Mouse (Mus musculus): ENCODE data around the gene Mctp2.

GRCm38 (mm10) chr7:72195709-72196108, 110.7 kb downstream of the Mctp2 start:
- no peak for TF ChIP-seq CTCF (IDR thresholded peaks at IDR 0.05; ENCODE audit: extremely low read depth, insufficient read depth, low read length)
- no peak for TF ChIP-seq POLR2A (IDR thresholded peaks at IDR 0.05; ENCODE audit: extremely low read depth, insufficient read depth, low read length)
